Mouse (Mus musculus) kidney, adult 18-20 months (tissue): ENCODE results near the gene Gtf3c4.

Source experiments
- DNase-seq: peaks from one replicate; pipeline ENCODE4 v3.0.0; 2021

The Gtf3c4 gene

DNA sequence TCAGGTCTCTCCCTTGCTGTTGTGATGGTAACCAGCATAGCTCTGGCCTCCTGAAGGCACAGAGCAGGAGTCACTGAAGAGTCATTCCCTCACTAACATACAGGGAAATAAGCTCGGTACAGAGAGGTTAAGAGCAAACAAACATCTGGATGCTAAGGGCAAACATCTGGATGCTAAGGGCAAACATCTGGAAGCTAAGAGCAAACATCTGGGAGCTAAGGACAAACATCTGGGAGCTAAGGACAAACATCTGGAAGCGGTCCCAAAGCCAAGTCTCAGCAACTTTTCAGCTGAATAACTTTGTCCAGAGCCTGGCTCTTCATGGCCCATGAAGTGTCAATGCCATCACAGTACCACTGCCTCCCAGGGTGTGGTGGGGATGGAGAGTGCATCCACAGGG lies 40.6 kb downstream of the Gtf3c4 start:
- DNase-seq = no peak

DNA sequence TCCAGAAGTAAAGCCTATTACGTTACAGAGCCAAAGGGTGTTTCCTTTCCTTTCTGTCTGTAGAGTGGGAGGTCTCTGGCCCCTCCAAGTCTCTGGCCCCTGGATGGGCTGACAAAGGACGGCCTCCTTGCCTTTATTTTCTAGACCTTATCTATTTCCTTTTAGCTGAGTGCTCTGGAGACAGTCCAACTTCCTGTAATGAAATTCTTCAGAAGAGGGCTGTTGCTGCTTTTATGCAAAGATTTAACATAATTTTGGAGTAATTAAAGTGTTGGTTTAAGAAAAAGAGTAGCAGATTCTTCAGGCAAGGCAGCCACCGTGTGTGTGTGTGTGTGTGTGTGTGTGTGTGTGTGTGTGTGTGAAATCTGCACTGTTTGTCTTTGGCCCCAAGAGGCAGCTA lies 41.8 kb downstream of the Gtf3c4 start:
- DNase-seq = no peak

DNA sequence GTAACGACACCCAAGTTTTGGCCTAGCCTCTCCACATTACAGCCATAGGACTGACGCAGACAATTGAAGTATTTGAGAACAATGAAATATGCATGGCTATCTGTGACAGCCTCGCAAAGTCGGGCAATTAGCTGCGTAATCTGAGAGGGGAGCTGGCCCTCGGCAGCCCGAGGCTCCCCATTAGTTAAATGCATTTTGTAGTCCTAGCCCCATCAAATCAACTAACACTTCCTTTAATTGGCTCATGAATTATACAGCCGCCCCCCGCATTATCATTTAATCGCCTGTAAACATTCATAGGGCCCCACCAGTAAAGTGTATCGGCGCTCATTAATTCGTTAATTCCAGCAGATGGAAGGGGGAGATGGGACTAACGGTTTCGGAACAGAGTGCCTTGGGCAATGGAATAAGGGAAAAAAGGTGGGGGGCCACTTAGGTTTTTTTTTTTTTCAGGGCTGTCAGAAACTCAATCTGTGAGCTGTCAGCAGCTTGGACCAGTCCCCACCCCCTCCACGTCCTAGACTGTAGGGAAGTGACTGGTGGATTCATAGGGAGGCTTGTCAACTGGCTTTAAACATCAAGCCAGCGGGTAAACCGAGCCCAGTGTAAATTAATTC lies 42.6 kb downstream of the Gtf3c4 start:
- DNase-seq = no peak

DNA sequence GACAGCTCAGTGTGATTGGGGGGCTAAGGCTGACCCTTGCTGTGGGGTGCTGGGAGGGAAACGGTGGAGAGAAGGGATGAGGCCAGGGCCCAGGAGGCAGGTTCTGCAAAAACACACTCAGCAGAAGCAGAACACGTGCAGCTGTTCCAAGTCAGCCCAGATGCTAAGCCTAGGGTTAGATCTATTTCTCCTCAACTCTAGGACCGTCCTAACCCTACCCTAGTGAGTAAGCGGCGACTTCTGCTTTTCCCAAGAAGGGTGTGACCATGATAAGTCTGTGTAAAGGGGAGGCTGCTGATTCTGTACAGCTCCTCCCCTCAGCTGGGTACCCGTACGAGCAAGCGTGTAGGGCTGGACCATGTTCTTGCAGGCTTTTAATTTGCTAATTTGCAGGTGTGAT lies 43.9 kb downstream of the Gtf3c4 start:
- no peak for DNase-seq

- no peak for DNase-seq
These were observed 45.5 kb downstream of the Gtf3c4 start for GRCm38 (mm10) chr2:28794623-28795022.

DNA sequence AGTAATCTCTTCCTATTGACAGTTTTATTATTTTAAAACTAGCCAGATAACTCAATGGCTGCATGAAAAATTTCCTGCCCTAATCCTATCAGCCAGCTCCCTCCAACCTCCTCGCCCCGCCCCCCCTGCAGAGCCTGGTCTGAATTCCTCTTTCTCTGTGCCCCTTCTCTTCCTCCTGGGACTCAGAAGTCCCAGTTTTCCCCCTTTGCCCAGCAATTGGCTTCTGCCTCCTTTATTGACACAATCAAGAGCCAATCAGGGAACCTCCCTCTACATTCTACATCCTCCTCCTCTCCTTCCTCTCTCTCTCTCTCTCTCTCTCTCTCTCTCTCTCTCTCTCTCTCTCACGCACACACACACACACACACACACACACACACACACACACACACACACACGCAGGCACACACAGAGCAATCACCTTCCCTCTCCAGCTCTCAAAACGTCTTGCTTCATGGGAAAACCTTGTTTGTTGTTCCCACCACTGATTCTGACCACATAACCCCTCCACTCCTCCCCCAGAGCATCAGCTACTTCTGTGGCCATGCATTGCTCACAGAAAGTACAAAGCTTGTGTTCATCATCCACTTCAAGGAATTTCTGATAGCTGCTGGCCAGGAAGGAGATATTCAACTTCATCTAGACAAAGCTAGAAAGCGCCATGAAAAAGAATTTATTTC lies 47.1 kb downstream of the Gtf3c4 start:
- no peak for DNase-seq

- DNase-seq = no peak
These were observed 53.0 kb downstream of the Gtf3c4 start for GRCm38 (mm10) chr2:28787067-28787619.

DNA sequence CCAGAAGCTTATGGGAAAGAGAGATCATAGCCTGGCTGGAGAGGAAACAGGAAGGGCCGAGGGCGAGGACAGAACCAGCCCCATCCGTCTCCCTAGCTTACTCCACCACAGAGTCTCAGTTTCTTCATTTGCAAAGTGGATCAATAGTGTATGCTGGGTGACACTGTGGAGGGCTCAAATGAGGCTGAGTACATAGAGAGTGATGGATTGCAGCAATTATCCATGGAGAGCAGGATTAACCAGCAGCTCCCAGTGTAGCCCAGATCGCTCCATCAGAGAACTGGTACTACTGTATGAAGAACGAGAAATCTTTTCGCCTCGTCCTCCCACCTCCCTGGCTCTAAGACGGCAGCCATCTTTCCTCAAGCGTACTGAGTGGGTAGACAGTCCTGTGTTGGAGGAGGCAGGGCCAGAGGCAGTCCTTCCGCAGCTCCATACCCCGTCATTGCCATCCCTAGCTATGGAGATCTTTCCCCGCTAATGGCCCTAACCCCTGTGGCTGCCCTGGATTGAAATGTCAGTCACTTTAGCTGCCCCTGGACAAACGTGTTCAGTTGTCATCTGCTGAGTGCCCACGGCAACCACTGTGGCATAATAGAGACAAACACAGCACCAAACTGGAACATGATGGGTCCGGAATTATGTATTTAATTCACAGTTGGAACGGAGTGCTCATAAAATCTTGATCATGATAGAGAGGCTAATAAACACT lies 53.6 kb downstream of the Gtf3c4 start:
- DNase-seq = no peak

DNA sequence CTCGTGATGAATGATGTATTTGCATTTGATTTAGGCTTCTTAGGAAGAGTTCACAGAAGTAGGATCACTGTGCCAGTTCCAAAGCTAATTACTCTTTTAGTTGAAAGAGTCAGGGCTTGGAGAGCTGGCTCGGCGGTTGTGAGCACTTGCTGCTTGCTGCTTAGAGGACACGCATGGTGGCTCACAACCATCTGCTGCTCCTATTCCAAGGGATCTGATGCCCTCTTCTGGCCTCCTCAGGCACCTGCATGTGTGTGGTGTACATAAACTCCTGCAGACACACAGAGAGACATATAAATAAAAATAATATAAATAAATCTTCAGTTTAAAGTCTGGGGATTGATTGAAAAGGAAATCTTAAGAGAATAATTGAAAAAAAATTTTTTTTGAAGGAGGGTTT lies 58.9 kb downstream of the Gtf3c4 start:
- DNase-seq = no peak

- DNase-seq = no peak
These were observed 60.0 kb downstream of the Gtf3c4 start for GRCm38 (mm10) chr2:28780001-28780782.

DNA sequence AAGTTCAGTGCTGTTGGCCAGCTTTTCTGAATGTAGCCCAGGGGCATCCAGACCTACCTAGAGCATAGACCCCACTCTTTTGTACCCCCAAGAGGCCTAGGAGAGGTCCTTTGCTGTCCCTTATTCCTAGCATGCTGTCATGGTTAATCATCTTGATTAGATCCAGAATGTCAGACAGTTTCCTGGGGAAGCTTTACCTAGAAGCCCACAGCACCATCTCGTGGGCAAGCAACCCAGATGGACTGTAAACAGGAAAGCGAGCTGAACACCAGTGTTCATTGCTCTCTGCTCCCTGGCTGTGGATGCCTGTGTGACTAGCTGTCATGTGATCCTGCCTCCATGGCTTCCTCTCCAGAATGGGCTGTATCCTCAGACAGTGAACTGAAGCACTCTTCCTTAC lies 63.4 kb downstream of the Gtf3c4 start:
- DNase-seq = no peak

DNA sequence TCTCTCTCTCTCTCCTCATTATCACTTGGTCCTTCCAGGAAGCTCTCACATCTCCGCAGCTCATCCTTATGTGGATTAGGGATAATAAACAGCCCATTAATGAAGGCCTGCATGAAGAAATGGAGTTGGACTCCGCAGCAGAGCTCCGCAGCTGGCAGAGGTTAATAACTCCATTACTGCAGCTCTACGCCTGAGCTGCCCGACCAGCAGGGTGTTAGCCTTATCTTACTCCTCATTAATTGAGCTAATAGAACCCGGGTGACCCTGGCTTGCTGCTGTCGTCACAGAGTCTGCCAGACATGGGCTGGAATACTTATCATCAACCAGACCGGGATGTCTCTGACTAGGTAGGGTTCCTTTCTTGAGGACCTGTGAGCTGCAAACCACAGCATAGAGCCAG lies 66.1 kb downstream of the Gtf3c4 start:
- DNase-seq = no peak
